Mouse (Mus musculus) erythroblast, embryonic 14.5 days (primary cell): ENCODE results near the gene Scarb2. TPM values are rescaled to one million over a fixed set of nuclear protein-coding genes. Genes with fewer than 3 reads are reported as not detected.
"Not testable (repeated sequence)": the region's sequence is repeated elsewhere in the genome, so short reads cannot be mapped to it uniquely, and the experiment has no call there.

ENCODE experiments used
- H3K27me3 ChIP-seq: 2 replicates; pipeline ENCODE4 v1.6.1; 2012; ENCODE audit warnings: inconsistent platforms; ENCODE audit not compliant: control insufficient read depth
- H3K36me3 ChIP-seq: 2 replicates; pipeline ENCODE4 v1.6.1; 2012; ENCODE audit warnings: mild to moderate bottlenecking, inconsistent platforms; ENCODE audit not compliant: control insufficient read depth
- H3K4me1 ChIP-seq: 2 replicates; pipeline ENCODE4 v1.6.1; 2012; ENCODE audit warnings: inconsistent platforms; ENCODE audit not compliant: control insufficient read depth
- H3K4me3 ChIP-seq: replicated peaks from 2 replicates; pipeline ENCODE3; 2012; ENCODE audit warnings: moderate library complexity, mild to moderate bottlenecking, inconsistent platforms
- H3K9me3 ChIP-seq: 2 replicates; pipeline ENCODE4 v1.6.1; 2012; ENCODE audit warnings: low read length, inconsistent platforms, mixed read lengths; ENCODE audit not compliant: control insufficient read depth
- GATA1 ChIP-seq: IDR thresholded peaks from 2 replicates; pipeline ENCODE4 v1.6.1; 2012; ENCODE audit warnings: low read length, inconsistent platforms, mixed read lengths
- TAL1 ChIP-seq: IDR thresholded peaks from 3 replicates; pipeline ENCODE4 v1.6.1; 2012; ENCODE audit warnings: low read length, inconsistent platforms, mixed read lengths
- polyA plus RNA-seq: library from polyadenylated mRNA; stranded (reverse); fragments of >175 nt; gene quantifications from 2 replicates; pipeline ENCODE4 v1.2.3, GENCODE M21; 2012

Gene Scarb2
- polyA plus RNA-seq = 0.07 and 0.14 TPM in 2 replicates

DNA sequence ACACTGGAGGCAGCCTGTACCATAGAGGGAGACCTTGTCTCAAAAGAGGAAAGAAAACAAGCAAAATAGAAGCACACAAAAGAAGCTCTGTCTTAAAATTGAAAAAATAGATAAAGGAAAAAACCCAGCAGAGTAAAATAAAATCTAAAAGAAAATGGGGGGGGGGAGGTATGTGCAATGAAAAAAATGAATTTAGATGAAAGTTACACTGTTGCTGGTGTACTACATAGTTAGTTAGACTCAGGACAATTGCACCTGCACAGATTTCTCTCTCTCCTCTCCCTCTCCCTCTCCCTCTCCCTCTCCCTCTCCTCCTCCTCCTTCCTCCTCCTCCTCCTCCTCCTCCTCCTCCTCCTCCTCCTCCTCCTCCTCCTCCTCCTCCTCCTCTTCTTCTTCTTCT is at the start of gene Scarb2:
Scarb2 (minus strand) TSS at position 101 of the 400 bp plus-strand sequence.
- no peaks in the 10 kb centered on the region for H3K36me3 ChIP-seq
- no peaks in the 10 kb centered on the region for H3K9me3 ChIP-seq
- TF ChIP-seq TAL1 (no peak), GATA1 (no peak)
- H3K4me1 ChIP-seq = peaks cover 32% of the 10 kb centered on the region
- H3K27me3 ChIP-seq = peaks cover 2% of the 10 kb centered on the region; the same call in 1 of the 2 replicates
- peak within 1 kb of the TSS; percentile 85 for H3K4me3 ChIP-seq

- TF ChIP-seq GATA1 (no peak), TAL1 (no peak)
- H3K36me3 ChIP-seq = no peaks in the 10 kb centered on the region
- H3K27me3 ChIP-seq = no peaks in the 10 kb centered on the region
- no peak overlapping the region for H3K4me3 ChIP-seq
- no peaks in the 10 kb centered on the region for H3K9me3 ChIP-seq
- H3K4me1 ChIP-seq = no peaks in the 10 kb centered on the region
Observed at GRCm38 (mm10) chr5:92555905-92556304, 49.3 kb upstream of the Scarb2 start.

GRCm38 (mm10) chr5:92554891-92555511 is 48.4 kb upstream of the Scarb2 start, which contains the start of gene Fam47e:
Fam47e (plus strand) TSS chr5:92555069.
- no peak for TF ChIP-seq GATA1
- TF ChIP-seq TAL1 = no peak
- no peaks in the 10 kb centered on the region for H3K36me3 ChIP-seq
- no peaks in the 10 kb centered on the region for H3K27me3 ChIP-seq
- no peaks in the 10 kb centered on the region for H3K4me1 ChIP-seq
- peaks cover 2% of the 10 kb centered on the region for H3K9me3 ChIP-seq
- no peak within 1 kb of the TSS for H3K4me3 ChIP-seq

DNA sequence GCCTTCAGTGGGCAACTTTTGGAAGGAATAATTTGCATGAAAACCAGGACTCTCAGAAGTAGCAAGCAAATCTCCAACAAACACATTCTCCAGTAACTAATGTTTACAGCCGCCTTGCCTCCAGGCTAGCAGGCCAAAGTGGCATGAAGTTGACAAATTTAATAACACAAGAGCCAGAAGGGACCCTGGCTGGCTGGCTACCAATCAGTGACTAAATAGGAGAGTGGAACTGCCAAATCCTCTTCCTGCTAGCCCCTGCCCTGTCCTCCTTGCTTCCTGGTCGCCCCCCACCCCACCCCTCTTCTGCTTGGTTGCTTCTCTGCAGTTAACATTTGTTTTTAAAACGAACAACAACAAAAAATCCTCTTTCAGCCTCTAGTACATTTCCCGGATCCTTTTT is 47.8 kb upstream of the Scarb2 start:
- Histone ChIP-seq H3K4me3 (no peak overlapping the region), H3K4me1 (no peaks in the 10 kb centered on the region), H3K9me3 (peaks cover 2% of the 10 kb centered on the region), H3K36me3 (no peaks in the 10 kb centered on the region), H3K27me3 (no peaks in the 10 kb centered on the region)
- no peak for TF ChIP-seq GATA1
- TF ChIP-seq TAL1 = no peak

DNA sequence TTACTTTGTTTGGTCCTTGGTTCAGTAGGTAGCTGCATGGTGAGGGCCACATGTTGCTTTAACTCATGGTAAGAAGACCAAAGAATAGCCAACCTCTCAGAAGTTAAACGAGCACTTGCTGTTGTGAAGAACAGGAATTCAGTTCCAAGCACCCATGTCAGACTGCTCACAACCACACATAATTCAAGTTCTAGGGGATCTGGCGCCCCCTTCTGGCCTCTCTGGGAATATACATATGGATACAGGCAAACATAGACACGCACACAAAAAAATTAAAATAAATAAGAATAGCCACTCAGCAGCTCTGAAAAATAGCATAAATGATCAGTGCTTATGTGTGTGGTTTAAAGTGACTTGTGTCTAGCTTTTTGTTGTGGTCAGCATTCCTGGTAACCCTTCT is 47.3 kb upstream of the Scarb2 start:
- Histone ChIP-seq H3K9me3 (peaks cover 2% of the 10 kb centered on the region), H3K4me3 (no peak overlapping the region)
- no peak for TF ChIP-seq TAL1
- no peak for TF ChIP-seq GATA1

GRCm38 (mm10) chr5:92552611-92553010 is 46.0 kb upstream of the Scarb2 start:
- H3K4me3 ChIP-seq = no peak overlapping the region
- no peaks in the 10 kb centered on the region for H3K4me1 ChIP-seq
- no peaks in the 10 kb centered on the region for H3K36me3 ChIP-seq
- H3K27me3 ChIP-seq = no peaks in the 10 kb centered on the region
- peaks cover 2% of the 10 kb centered on the region for H3K9me3 ChIP-seq
- no peak for TF ChIP-seq TAL1
- no peak for TF ChIP-seq GATA1

More for the DNA sequence above, 47.3 kb upstream of the Scarb2 start:
- no peaks in the 10 kb centered on the region for H3K4me1 ChIP-seq
- no peaks in the 10 kb centered on the region for H3K27me3 ChIP-seq
- no peaks in the 10 kb centered on the region for H3K36me3 ChIP-seq

DNA sequence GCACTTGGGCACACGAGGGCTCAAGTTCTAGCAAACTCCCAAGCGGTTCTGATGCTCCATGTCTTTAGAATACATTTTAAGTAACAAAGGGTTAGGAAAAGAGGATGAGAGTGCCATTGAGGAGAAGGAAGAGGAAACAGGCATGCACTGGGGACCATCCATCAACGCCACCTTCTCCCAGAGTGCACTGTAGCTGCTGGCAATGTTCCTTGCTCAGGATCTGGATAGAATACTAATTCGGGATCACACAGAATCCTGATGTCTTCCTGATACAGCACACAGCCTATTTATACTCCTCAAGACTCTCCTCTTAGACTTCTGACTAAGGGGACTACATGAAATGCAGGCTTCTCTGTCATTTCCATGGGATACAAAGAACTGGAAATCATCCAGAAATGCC is 33.1 kb upstream of the Scarb2 start:
- Histone ChIP-seq H3K4me1 (no peaks in the 10 kb centered on the region), H3K4me3 (no peak overlapping the region)

GRCm38 (mm10) chr5:92524821-92525258 is 18.2 kb upstream of the Scarb2 start:
- Histone ChIP-seq H3K36me3 (no peaks in the 10 kb centered on the region), H3K4me3 (no peak overlapping the region), H3K4me1 (no peaks in the 10 kb centered on the region), H3K9me3 (no peaks in the 10 kb centered on the region), H3K27me3 (no peaks in the 10 kb centered on the region)
- TF ChIP-seq GATA1 (no peak), TAL1 (no peak)

More for the DNA sequence above, 33.1 kb upstream of the Scarb2 start:
- TF ChIP-seq TAL1 = no peak
- TF ChIP-seq GATA1 = no peak
- no peaks in the 10 kb centered on the region for H3K9me3 ChIP-seq
- H3K27me3 ChIP-seq = no peaks in the 10 kb centered on the region
- H3K36me3 ChIP-seq = no peaks in the 10 kb centered on the region

- not testable (repeated sequence) for H3K4me3 ChIP-seq, H3K9me3 ChIP-seq, H3K4me1 ChIP-seq, H3K27me3 ChIP-seq, H3K36me3 ChIP-seq
Observed at GRCm38 (mm10) chr5:92521131-92521530, 14.5 kb upstream of the Scarb2 start.

GRCm38 (mm10) chr5:92512066-92512465 is 5.4 kb upstream of the Scarb2 start:
- TF ChIP-seq GATA1 (no peak), TAL1 (no peak)
- H3K4me1 ChIP-seq = no peaks in the 10 kb centered on the region
- H3K36me3 ChIP-seq = no peaks in the 10 kb centered on the region
- no peak overlapping the region for H3K4me3 ChIP-seq
- H3K27me3 ChIP-seq = peaks cover 2% of the 10 kb centered on the region; the same call in 1 of the 2 replicates
- peaks cover 4% of the 10 kb centered on the region; the same call in 1 of the 2 replicates for H3K9me3 ChIP-seq
